Mouse (Mus musculus) heart, embryonic 12.5 days (tissue): ENCODE results near the gene C1s1. TPM values are rescaled to one million over a fixed set of nuclear protein-coding genes. Genes with fewer than 3 reads are reported as not detected.
"Not testable (repeated sequence)": the region's sequence is repeated elsewhere in the genome, so short reads cannot be mapped to it uniquely, and the experiment has no call there.

Source experiments
- ATAC-seq: fragments of 200-750 bp; cut with Nextera tagmentation; 2 replicates; pipeline ENCODE4 v1.8.0; 2017; ENCODE audit warnings: moderate TSS enrichment, moderate library complexity; ENCODE audit not compliant: insufficient number of reproducible peaks, low FRiP score
- H3K27ac ChIP-seq: fragments of 300-500 bp; sonication (generic); 2 replicates; pipeline ENCODE4 v1.5.1; 2016; ENCODE audit warnings: mild to moderate bottlenecking, moderate library complexity; ENCODE audit not compliant: poor library complexity, severe bottlenecking
- H3K27me3 ChIP-seq: fragments of 300-500 bp; sonication (generic); replicated peaks from 2 replicates; pipeline ENCODE4 v1.6.1; 2016; ENCODE audit warnings: mild to moderate bottlenecking, moderate library complexity
- H3K36me3 ChIP-seq: fragments of 300-500 bp; sonication (generic); 2 replicates; pipeline ENCODE4 v1.6.1; 2016; ENCODE audit warnings: mild to moderate bottlenecking, moderate library complexity
- H3K4me1 ChIP-seq: fragments of 300-500 bp; sonication (generic); replicated peaks from 2 replicates; pipeline ENCODE4 v1.6.1; 2016; ENCODE audit warnings: mild to moderate bottlenecking
- H3K4me2 ChIP-seq: fragments of 300-500 bp; sonication (generic); 2 replicates; pipeline ENCODE4 v1.6.1; 2016; ENCODE audit warnings: mild to moderate bottlenecking, moderate library complexity
- H3K4me3 ChIP-seq: fragments of 300-500 bp; sonication (generic); 2 replicates; pipeline ENCODE4 v1.5.1; 2016; ENCODE audit warnings: mild to moderate bottlenecking
- H3K9ac ChIP-seq: fragments of 300-500 bp; sonication (generic); 2 replicates; pipeline ENCODE4 v1.6.1; 2016; ENCODE audit warnings: mild to moderate bottlenecking, moderate library complexity
- H3K9me3 ChIP-seq: fragments of 300-500 bp; sonication (generic); replicated peaks from 2 replicates; pipeline ENCODE4 v1.6.1; 2016; ENCODE audit warnings: mild to moderate bottlenecking, moderate library complexity
- WGBS: fragments of 180-500 bp; shearing (Covaris S2); methylation state at CpG from one replicate; pipeline ENCODE4 v1.1.7; 2016; 5-methylcytosine and 5-hydroxymethylcytosine counted together
- polyA plus RNA-seq: library from polyadenylated mRNA; unstranded; fragments of >200 nt; fragmentation: Nextera tagmentation; extraction: Ambion mirVana; gene quantifications from 2 replicates; pipeline ENCODE4 v1.2.1, GENCODE M21; 2016

C1s1 gene
- polyA plus RNA-seq = 0.49 TPM in 1 of 2 replicates, not detected in the other

DNA sequence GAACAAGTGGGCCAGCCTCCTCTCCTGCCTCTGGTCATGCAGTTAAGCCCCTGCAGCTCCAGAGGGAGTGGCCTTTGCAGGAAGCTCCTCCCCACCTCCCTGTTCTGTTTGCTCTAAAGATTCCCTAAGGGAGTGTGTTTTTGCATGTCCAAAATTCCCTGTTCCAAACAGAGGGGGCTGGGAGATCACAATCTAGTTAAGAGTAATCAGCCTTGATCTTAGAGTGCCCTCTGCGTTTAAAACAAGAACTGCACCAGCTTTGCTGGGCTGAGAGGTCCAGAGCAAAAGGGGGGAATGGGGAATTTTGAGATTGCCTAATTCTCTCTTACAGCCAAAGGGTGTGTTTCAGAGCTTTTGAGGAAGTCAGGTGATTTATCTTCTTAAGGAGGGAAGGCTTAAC lies at the start of gene C1s1:
TSS of gene C1s1 (minus strand) at position 76 of the 400 bp plus-strand sequence.
- not testable (repeated sequence) for H3K4me2 ChIP-seq, ATAC-seq, H3K9me3 ChIP-seq, H3K36me3 ChIP-seq, H3K27ac ChIP-seq, H3K4me1 ChIP-seq, H3K9ac ChIP-seq, H3K4me3 ChIP-seq, H3K27me3 ChIP-seq
- 6% methylated on average over 1 of the region's 1 CpGs for WGBS

DNA sequence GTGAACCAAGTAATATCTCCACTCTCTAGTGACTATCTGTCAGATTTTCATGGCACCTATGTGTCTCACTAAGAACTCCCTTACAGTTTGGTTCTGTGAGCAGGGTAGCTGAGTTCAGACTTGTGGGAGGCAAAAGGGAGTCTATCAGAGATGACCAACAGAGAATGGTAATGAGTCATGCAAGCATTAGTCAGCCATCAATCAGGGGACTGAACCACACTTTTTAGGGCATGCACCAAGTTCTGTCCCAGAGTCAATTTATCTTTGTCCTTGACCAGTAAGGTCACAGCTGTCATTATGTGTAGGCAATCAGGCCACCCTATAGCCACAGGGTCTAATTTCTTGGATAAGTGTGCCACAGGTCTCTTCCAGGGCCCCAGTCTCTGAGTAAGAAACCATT lies 46.6 kb upstream of the C1s1 start:
- Histone ChIP-seq H3K4me3 (no peak overlapping the region), H3K9ac (no peak overlapping the region), H3K36me3 (no peaks in the 10 kb centered on the region), H3K27ac (no peak overlapping the region), H3K4me1 (no peaks in the 10 kb centered on the region), H3K9me3 (no peaks in the 10 kb centered on the region), H3K27me3 (no peaks in the 10 kb centered on the region), H3K4me2 (no peak overlapping the region)
- ATAC-seq = no peak

DNA sequence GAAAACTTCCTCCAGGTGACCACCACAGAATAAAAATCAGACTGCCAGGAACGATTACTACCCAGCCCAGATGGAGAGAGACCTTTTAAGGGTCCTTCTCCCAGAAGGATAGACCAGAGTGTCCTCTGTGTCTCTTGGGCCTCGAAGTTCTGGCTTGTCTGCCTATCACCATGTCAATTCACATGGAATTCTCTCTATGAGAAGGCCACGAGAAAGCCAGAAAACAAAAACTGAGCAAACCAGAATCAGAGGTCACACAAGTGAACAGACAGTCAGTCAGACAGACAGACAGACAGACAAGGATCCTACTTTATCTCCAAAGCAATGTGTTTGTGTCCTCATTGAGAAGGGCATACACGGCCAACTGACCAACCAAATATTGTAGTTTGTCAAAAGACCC lies 44.1 kb upstream of the C1s1 start:
- H3K4me1 ChIP-seq = no peaks in the 10 kb centered on the region
- H3K4me2 ChIP-seq = no peak overlapping the region
- no peaks in the 10 kb centered on the region for H3K36me3 ChIP-seq
- no peak overlapping the region for H3K4me3 ChIP-seq
- no peak overlapping the region for H3K9ac ChIP-seq
- no peak for ATAC-seq
- 65% methylated on average over 4 of the region's 4 CpGs for WGBS
- no peak overlapping the region for H3K27ac ChIP-seq
- no peaks in the 10 kb centered on the region for H3K9me3 ChIP-seq
- H3K27me3 ChIP-seq = no peaks in the 10 kb centered on the region

DNA sequence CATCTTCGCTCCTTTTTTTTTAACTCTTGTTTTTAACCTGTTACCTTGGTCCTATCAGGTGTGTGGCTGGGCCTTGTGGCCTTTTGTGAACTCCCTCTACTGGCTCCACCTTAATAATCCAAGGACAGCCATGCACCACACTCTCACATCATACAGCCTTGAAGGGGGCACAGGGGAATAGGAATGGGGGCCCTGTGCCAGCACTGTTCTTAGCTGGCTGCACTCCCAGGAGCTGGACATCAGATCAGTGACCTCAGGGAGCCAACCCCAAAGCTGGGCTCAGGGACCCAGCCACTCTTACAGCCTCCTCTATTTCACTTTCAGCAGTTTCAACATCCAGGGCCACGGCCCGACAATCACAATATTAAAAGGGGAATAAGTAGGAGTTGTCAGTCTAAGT lies 43.6 kb upstream of the C1s1 start:
- Histone ChIP-seq H3K4me3 (no peak overlapping the region), H3K36me3 (no peaks in the 10 kb centered on the region), H3K9me3 (no peaks in the 10 kb centered on the region), H3K4me1 (no peaks in the 10 kb centered on the region), H3K9ac (no peak overlapping the region), H3K27me3 (no peaks in the 10 kb centered on the region), H3K4me2 (no peak overlapping the region), H3K27ac (no peak overlapping the region)
- 86% methylated on average over 3 of the region's 3 CpGs for WGBS
- no peak for ATAC-seq

DNA sequence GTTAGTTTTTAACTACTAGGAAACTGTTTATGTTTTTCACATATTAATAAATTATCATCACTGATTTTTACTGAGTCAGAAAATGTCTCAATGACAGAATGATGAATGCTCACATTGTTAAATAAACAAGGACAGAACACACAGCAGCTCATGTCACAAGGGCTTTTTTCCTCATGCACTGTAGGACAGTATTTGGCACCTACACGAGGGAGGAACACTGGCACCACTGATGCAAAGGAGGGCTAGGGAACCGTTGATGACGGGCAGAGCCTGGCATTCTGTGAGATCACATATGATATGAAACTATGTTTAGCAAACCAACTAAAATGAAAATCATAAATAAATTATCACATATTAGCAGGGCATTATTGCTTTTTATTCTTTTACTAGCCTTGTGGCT lies 42.8 kb upstream of the C1s1 start:
- no peak for ATAC-seq
- Histone ChIP-seq H3K27me3 (no peaks in the 10 kb centered on the region), H3K4me3 (no peak overlapping the region), H3K9ac (no peak overlapping the region), H3K27ac (no peak overlapping the region), H3K9me3 (no peaks in the 10 kb centered on the region), H3K4me1 (no peaks in the 10 kb centered on the region), H3K4me2 (no peak overlapping the region), H3K36me3 (no peaks in the 10 kb centered on the region)
- 73% methylated on average over 3 of the region's 3 CpGs for WGBS

DNA sequence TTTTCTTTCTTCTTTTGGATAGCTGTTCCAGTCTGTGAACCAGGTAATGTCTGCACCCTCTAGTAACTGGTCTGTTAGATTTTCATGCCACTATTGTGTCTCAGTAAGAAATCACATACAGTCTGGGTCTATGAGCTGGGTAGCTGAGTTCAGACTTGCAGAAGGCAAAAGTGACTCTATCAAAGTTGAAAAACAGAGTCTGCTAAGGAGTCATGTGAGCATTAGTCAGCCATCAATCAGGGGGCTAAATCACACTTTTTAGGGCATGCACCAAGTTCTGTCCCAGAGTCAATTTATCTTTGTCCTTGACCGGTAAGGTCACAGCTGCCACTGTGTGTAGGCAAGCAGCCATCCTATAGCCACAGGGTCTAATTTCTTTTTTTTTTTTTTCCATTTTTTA lies 40.1 kb upstream of the C1s1 start:
- no peak for ATAC-seq
- H3K4me1 ChIP-seq = no peaks in the 10 kb centered on the region
- H3K4me2 ChIP-seq = no peak overlapping the region
- WGBS = 67% methylated on average over 1 of the region's 1 CpGs
- no peaks in the 10 kb centered on the region for H3K9me3 ChIP-seq
- no peak overlapping the region for H3K9ac ChIP-seq
- no peak overlapping the region for H3K4me3 ChIP-seq
- no peaks in the 10 kb centered on the region for H3K27me3 ChIP-seq
- H3K27ac ChIP-seq = no peak overlapping the region
- H3K36me3 ChIP-seq = no peaks in the 10 kb centered on the region

DNA sequence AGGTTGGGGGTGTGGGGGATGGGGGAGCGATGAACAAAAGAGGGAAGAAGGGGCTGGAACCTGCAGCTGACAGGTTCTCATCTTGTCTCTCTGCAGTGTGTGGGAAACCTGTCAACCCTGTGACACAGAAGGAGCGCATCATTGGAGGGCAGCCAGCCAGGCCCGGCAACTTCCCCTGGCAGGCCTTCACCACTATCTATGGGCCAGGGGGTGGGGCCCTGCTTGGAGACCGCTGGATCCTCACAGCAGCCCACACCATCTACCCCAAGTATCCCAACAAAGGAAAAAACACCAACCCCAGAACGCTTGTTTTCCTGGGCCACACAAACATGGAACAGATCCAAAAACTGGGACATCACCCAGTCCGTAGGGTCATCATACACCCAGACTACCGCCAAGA lies 38.0 kb upstream of the C1s1 start:
- not testable (repeated sequence) for H3K27me3 ChIP-seq, H3K4me1 ChIP-seq, H3K9ac ChIP-seq, H3K4me3 ChIP-seq, ATAC-seq, H3K27ac ChIP-seq, H3K9me3 ChIP-seq, H3K4me2 ChIP-seq, H3K36me3 ChIP-seq
- WGBS = 75% methylated on average over 7 of the region's 7 CpGs

DNA sequence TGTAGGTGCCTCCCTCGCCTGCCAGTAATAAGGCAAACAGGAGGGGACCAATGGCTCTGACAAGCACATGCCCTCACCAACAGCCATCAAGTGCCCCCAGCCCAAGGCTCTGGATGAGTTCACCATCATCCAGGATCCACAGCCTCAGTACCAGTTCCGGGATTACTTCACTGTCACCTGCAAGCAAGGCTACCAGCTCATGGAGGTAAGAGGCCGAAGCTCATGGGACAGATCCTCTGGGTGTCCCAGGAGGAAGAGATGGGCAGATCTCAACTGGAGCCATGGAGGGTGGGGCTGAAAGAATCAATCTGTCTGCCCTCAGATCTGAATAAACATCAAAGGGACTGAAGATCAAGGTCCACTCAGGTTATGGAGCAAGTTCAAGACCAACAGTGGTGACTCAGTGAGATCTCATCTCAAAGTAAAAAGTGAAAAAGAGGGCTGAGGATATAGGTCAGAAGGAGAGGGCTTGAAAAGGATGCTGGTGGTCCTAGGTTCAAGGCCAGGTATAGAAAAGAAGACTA lies 33.1 kb upstream of the C1s1 start:
- H3K27me3 ChIP-seq, H3K36me3 ChIP-seq, H3K4me2 ChIP-seq, H3K27ac ChIP-seq, ATAC-seq, H3K4me3 ChIP-seq, H3K9me3 ChIP-seq, H3K4me1 ChIP-seq, H3K9ac ChIP-seq: not testable (repeated sequence)
- 81% methylated on average over 3 of the region's 3 CpGs for WGBS

DNA sequence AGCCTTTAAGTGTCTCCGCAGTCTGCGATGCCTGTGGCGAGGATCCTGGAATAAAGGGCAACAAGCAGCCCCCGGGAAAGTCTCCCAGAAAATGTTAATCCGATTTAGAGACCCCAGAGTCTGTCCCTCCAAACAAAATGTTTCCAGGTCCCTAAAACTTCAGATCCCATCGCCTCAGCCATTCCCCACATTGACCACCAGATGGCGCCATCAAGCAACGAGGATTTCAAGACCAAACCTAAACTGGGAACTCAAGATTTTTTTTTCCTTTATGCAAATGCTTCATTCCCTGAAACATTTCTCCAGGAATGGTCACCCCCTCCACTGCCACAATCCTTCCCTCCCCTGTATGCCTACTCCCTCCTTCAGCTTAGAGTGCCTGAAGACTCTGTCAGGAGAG lies 27.9 kb upstream of the C1s1 start, which contains the start of gene C1rb:
TSS of gene C1rb (plus strand) at position 269 of the 400 bp plus-strand sequence.
- Histone ChIP-seq H3K4me3 (no peak within 1 kb of the TSS), H3K27ac (no peak within 1 kb of the TSS), H3K4me2 (peak within 1 kb of the TSS; percentile 45), H3K36me3 (no peaks in the 10 kb centered on the region), H3K9me3 (no peaks in the 10 kb centered on the region), H3K4me1 (peaks cover 6% of the 10 kb centered on the region; the same call in 1 of the 2 replicates), H3K9ac (no peak within 1 kb of the TSS), H3K27me3 (no peaks in the 10 kb centered on the region)
- WGBS = 1% methylated on average over 8 of the region's 8 CpGs
- no peak for ATAC-seq

DNA sequence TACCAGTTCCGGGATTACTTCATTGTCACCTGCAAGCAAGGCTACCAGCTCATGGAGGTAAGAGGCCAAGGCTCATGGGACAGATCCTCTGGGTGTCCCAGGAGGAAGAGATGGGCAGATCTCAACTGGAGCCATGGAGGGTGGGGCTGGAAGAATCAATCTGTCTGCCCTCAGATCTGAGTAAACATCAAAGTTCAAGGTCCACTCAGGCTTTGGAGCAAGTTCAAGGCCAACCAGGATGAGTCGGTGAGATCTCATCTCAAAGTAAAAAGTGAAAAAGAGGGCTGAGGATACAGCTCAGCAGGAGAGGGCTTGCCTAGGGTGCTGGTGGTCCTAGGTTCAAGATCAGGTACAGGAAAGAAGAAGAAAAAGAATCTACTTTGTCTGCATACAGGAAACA lies 19.5 kb upstream of the C1s1 start:
- ATAC-seq, H3K9me3 ChIP-seq: not testable (repeated sequence)
- 84% methylated on average over 2 of the region's 2 CpGs for WGBS

DNA sequence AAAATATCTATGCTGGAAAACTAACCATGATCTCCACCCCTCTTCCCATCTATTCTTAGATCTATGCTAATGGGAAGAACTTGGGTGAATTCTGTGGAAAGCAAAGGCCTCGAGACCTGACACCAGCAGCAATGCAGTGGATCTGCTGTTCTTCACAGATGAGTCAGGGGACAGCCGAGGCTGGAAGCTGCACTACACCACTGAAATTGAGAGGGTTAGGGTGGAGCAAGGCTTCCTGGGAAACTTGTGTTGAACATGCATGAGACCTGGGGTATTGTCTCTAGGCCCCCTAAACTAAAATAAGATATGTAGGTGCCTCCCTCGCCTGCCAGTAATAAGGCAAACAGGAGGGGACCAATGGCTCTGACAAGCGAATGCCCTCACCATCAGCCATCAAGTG lies 19.0 kb upstream of the C1s1 start:
- not testable (repeated sequence) for ATAC-seq, H3K4me1 ChIP-seq, H3K9ac ChIP-seq, H3K4me3 ChIP-seq, H3K27ac ChIP-seq, H3K36me3 ChIP-seq, H3K4me2 ChIP-seq, H3K9me3 ChIP-seq, H3K27me3 ChIP-seq
- 76% methylated on average over 4 of the region's 4 CpGs for WGBS

More for the DNA sequence above, 19.5 kb upstream of the C1s1 start:
- not testable (repeated sequence) for H3K4me2 ChIP-seq, H3K27me3 ChIP-seq, H3K36me3 ChIP-seq, H3K4me1 ChIP-seq, H3K9ac ChIP-seq, H3K27ac ChIP-seq, H3K4me3 ChIP-seq

DNA sequence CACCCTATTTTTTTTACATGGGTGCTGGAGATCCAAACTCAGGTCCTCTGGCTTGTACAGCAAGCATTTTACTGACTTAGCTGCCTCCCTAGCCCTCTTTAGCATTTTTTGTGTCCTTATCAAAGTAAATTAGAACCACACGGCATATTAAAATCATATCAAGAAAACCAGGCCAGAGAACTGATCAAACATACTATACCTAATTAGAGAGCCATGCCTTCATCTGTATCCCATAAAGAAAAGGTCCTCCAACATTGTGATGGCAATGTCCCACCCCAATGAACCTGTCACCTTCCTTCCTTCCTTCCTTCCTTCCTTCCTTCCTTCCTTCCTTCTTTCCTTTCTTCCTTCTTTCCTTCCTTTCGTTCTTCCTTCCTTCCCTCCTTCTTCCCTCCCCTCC lies 13.8 kb upstream of the C1s1 start:
- H3K36me3 ChIP-seq, ATAC-seq, H3K9ac ChIP-seq, H3K4me3 ChIP-seq, H3K27ac ChIP-seq, H3K4me1 ChIP-seq, H3K4me2 ChIP-seq, H3K9me3 ChIP-seq, H3K27me3 ChIP-seq: not testable (repeated sequence)
- 60% methylated on average over 2 of the region's 2 CpGs for WGBS
